Mouse (Mus musculus) limb, embryonic 13.5 days (tissue): Measurements from ENCODE around the gene Macrod1. TPM values are rescaled to one million over a fixed set of nuclear protein-coding genes. Genes with fewer than 3 reads are reported as not detected.

Source experiments
- polyA plus RNA-seq: library from polyadenylated mRNA; unstranded; fragments of >200 nt; fragmentation: Nextera tagmentation; extraction: Ambion mirVana; gene quantifications from 2 replicates; pipeline ENCODE4 v1.2.1, GENCODE M21; 2015

The Macrod1 gene
- polyA plus RNA-seq, 1 experiment from 2014 or later = 13.3 TPM

Other genes starting within 250 kb of the Macrod1 start
- gene Rps6ka4, start 216.2 kb upstream of the Macrod1 start, polyA plus RNA-seq = 20.7 and 21.4 TPM in 2 replicates
- gene Ccdc88b, start 198.6 kb upstream of the Macrod1 start, polyA plus RNA-seq = 1.1 and 1.2 TPM in 2 replicates
- 165 and 176 TPM in 2 replicates for gene Trmt112, start 147.1 kb upstream of the Macrod1 start, polyA plus RNA-seq
- gene Prdx5, start 146.7 kb upstream of the Macrod1 start, polyA plus RNA-seq = 223 and 235 TPM in 2 replicates
- gene Esrra, start 135.0 kb upstream of the Macrod1 start, polyA plus RNA-seq = 8.3 and 8.5 TPM in 2 replicates
- gene Catsperz, start 131.4 kb upstream of the Macrod1 start, polyA plus RNA-seq = 2.2 and 3.0 TPM in 2 replicates
- gene Kcnk4, start 122.3 kb upstream of the Macrod1 start, polyA plus RNA-seq = 0.49 and 0.85 TPM in 2 replicates
- 73.4 and 87.0 TPM in 2 replicates for gene Bad, start 114.9 kb upstream of the Macrod1 start, polyA plus RNA-seq
- gene Gpr137, start 114.3 kb upstream of the Macrod1 start, polyA plus RNA-seq = 28.6 and 33.0 TPM in 2 replicates
- 151 and 168 TPM in 2 replicates for gene Ppp1r14b, start 81.8 kb upstream of the Macrod1 start, polyA plus RNA-seq
- gene Plcb3, start 80.3 kb upstream of the Macrod1 start, polyA plus RNA-seq = 36.8 and 40.0 TPM in 2 replicates
- 84.5 and 89.3 TPM in 2 replicates for gene Fkbp2, start 76.3 kb upstream of the Macrod1 start, polyA plus RNA-seq
- 53.6 and 59.6 TPM in 2 replicates for gene Vegfb, start 69.2 kb upstream of the Macrod1 start, polyA plus RNA-seq
- 22.2 and 25.9 TPM in 2 replicates for gene Dnajc4, start 64.2 kb upstream of the Macrod1 start, polyA plus RNA-seq
- gene Nudt22, start 60.7 kb upstream of the Macrod1 start, polyA plus RNA-seq = 24.0 and 25.8 TPM in 2 replicates
- gene Trpt1, start 60.7 kb upstream of the Macrod1 start, polyA plus RNA-seq = 11.9 and 13.6 TPM in 2 replicates
- 7.6 and 8.4 TPM in 2 replicates for gene Fermt3, start 37.3 kb upstream of the Macrod1 start, polyA plus RNA-seq
- 241 and 278 TPM in 2 replicates for gene Stip1, start 16.8 kb upstream of the Macrod1 start, polyA plus RNA-seq
- gene Flrt1, start 48.9 kb downstream of the Macrod1 start, polyA plus RNA-seq = 7.7 and 8.1 TPM in 2 replicates
- gene Otub1, start 149.5 kb downstream of the Macrod1 start, polyA plus RNA-seq = 226 and 229 TPM in 2 replicates
- gene Cox8a, start 160.8 kb downstream of the Macrod1 start, polyA plus RNA-seq = 734 and 747 TPM in 2 replicates
- gene Naa40, start 184.4 kb downstream of the Macrod1 start, polyA plus RNA-seq = 58.0 and 60.1 TPM in 2 replicates
- gene Rcor2, start 210.5 kb downstream of the Macrod1 start, polyA plus RNA-seq = 24.9 and 25.0 TPM in 2 replicates